ENCODE assay signal across 9 mouse cellular contexts in the genomic region with DNA sequence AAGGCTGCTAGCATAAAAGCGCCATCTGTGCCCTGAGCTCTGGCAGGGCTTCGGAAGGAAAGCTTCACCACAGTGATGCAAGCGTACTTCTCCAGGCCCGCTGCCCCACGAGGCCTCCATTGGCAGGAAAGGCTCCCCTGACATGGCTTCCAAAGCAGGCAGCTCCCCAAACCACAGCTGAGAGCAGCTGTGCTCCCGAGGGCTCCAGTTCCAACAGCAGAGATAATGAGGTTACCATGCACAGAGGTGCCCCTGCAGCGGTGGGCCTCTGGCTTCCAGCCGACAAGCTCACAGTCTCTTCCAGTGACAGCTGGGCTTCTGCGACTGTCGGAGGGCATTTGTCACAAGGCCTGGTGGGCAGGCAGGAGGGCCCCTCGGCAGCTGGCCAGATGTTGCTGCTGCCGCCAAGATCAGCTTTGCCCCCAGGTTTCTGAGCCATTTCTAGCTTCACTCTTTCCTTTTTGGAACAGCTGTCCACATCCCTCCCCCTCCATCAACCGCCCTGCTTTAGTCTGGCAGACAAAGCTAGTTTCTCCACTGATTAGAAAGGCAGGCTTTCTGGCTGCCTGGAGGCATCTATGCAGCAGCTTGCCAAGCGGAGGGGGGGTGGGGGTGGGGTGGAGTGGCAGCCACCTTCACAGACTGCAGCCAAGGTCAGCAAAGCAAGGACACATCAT. TPM values are rescaled to one million over a fixed set of nuclear protein-coding genes. Genes with fewer than 3 reads are reported as not detected.
DNase-seq lines count a peak whose midpoint lies in the region; ATAC-seq and TF ChIP-seq lines count a peak whose summit lies in the region.
"Had no signal": no experiment of that assay in that cellular context is flagged by ENCODE, and none has a peak within 500 bp of the region (broad histone marks: within the 10 kb centered on the region; RNA-seq: fewer than 3 reads in every experiment).

No protein-coding gene starts in this region.

- TF ChIP-seq CTCF in C2C12 (IDR thresholded peaks at IDR 0.05; ENCODE audit: control insufficient read depth, insufficient read depth, insufficient read length): no peak

- H3K4me3 ChIP-seq in C2C12 (ENCODE audit: insufficient read depth, poor library complexity, severe bottlenecking): no peak overlapping the region
- no peak overlapping the region for H3K4me3 ChIP-seq in forebrain, embryonic 15.5 days
- H3K4me3 ChIP-seq: liver, embryonic 15.5 days had no signal

- H3K4me2 ChIP-seq in forebrain, embryonic 15.5 days (replicated peaks): no peak overlapping the region
- H3K4me2 ChIP-seq: liver, embryonic 15.5 days had no signal

- intact Hi-C loops in heart, postnatal 10 days (cut with DNase I): loop anchor here (5.0 kb wide), 1 partner anchor 293 kb away; no protein-coding TSS in a partner anchor

- no peaks in the 10 kb centered on the region for H3K79me3 ChIP-seq in C2C12 (ENCODE audit: low read depth)

- H3ac ChIP-seq in C2C12 (ENCODE audit: control insufficient read depth, insufficient read length, low read depth): no peak overlapping the region

- peak overlapping the region; percentile 92 for H3K27ac ChIP-seq in forebrain, embryonic 15.5 days (replicated peaks)
- H3K27ac ChIP-seq: liver, embryonic 15.5 days had no signal

- ATAC-seq in forebrain, embryonic 15.5 days (replicated peaks): peak; percentile 69

- no peaks in the 10 kb centered on the region for H3K9me3 ChIP-seq in forebrain, embryonic 15.5 days
- H3K9me3 ChIP-seq: liver, embryonic 15.5 days had no signal

- H3K79me2 ChIP-seq in C2C12 (ENCODE audit: control insufficient read depth, insufficient read depth): no peaks in the 10 kb centered on the region

- peak overlapping the region; percentile 27; the same call in 1 of the 2 replicates for H3K9ac ChIP-seq in forebrain, embryonic 15.5 days (replicated peaks)
- H3K9ac ChIP-seq: liver, embryonic 15.5 days had no signal

- WGBS in forebrain, embryonic 15.5 days: 8% methylated on average over 14 of the region's 14 CpGs

- H3K27me3 ChIP-seq in C2C12 (ENCODE audit: control insufficient read depth, insufficient read depth, insufficient read length): no peaks in the 10 kb centered on the region
- no peaks in the 10 kb centered on the region for H3K27me3 ChIP-seq in forebrain, embryonic 15.5 days

- peak; percentile 89 for DNase-seq in brain, adult 2 months (ENCODE audit: low read depth, low spot score)
- peak; percentile 89 to 90 for DNase-seq in heart, postnatal 10 days
- peak; percentile 72 for DNase-seq in kidney, postnatal 14 days
- DNase-seq in lung, postnatal 10 days: peak; percentile 83
- DNase-seq in retina, postnatal 7 days (ENCODE audit: low read depth, low spot score): peak; percentile 53
- no peak for DNase-seq in urinary bladder, postnatal 10 days (ENCODE audit: low spot score)

- H3K36me3 ChIP-seq in C2C12 (ENCODE audit: control insufficient read depth, insufficient read depth): no peaks in the 10 kb centered on the region
- H3K36me3 ChIP-seq in forebrain, embryonic 15.5 days: no peaks in the 10 kb centered on the region
- H3K36me3 ChIP-seq: liver, embryonic 15.5 days had no signal

- H3K4me1 ChIP-seq in forebrain, embryonic 15.5 days: peaks cover 72% of the 10 kb centered on the region
- H3K4me1 ChIP-seq: liver, embryonic 15.5 days had no signal

TF ChIP-seq in C2C12, 6 proteins besides CTCF, POLR2A, EP300 and RAD21:
- no peak for TF ChIP-seq MYOG (IDR thresholded peaks at IDR 0.05; ENCODE audit: control insufficient read depth, extremely low read depth, insufficient read length)
- no peak for TF ChIP-seq USF1 (IDR thresholded peaks at IDR 0.05; ENCODE audit: low read depth)
- TF ChIP-seq CEBPB (IDR thresholded peaks at IDR 0.05; ENCODE audit: low read depth): no peak
- TF ChIP-seq MYOD1 (IDR thresholded peaks at IDR 0.05; ENCODE audit: control insufficient read depth, insufficient read length, low read depth): peak; percentile 87

RNA-seq across cellular contexts. Expression of a gene that starts 10.2 kb away (rescaled TPM):
- 4.9 TPM for polyA plus RNA-seq in C2C12 (2012; fragmentation: generic; extraction: Trizol)
- polyA plus RNA-seq in forebrain, embryonic 15.5 days (2015; fragmentation: Nextera tagmentation; extraction: Ambion mirVana): 3.3 and 4.9 TPM in 2 replicates
- total RNA-seq in heart, postnatal 10 days (2021): 10 to 100 TPM; 53.6 to 56.7 TPM
